In genomic region chr19:45456896-45457295, GRCm38 (mm10) we compare ENCODE assay signal across 18 mouse cellular contexts.
"Had no signal": no experiment of that assay in that cellular context is flagged by ENCODE, and none has a peak within 500 bp of the region (broad histone marks: within the 10 kb centered on the region; RNA-seq: fewer than 3 reads in every experiment).

No protein-coding gene starts in this region.

- DNase-seq: lung, adult 18-20 months; lung, embryonic 14.5 days; lung, postnatal 10 days; lung, postnatal 4 days; midbrain, embryonic 14.5 days; retina, postnatal 1 day; right cerebral cortex, adult 18-20 months; right cerebral cortex, postnatal 25 days; right cerebral cortex, postnatal 4 days; spleen, adult 18-20 months; thymus, adult 18-20 months; thymus, postnatal 25 days; thymus, postnatal 4 days had no signal

- H3K27ac ChIP-seq: midbrain, embryonic 10.5 days; midbrain, embryonic 12.5 days; neural tube, embryonic 13.5 days; neural tube, embryonic 15.5 days had no signal

- H3K4me3 ChIP-seq: midbrain, embryonic 10.5 days; midbrain, embryonic 12.5 days; myocyte; neural tube, embryonic 13.5 days; neural tube, embryonic 15.5 days had no signal
